In the genomic region with DNA sequence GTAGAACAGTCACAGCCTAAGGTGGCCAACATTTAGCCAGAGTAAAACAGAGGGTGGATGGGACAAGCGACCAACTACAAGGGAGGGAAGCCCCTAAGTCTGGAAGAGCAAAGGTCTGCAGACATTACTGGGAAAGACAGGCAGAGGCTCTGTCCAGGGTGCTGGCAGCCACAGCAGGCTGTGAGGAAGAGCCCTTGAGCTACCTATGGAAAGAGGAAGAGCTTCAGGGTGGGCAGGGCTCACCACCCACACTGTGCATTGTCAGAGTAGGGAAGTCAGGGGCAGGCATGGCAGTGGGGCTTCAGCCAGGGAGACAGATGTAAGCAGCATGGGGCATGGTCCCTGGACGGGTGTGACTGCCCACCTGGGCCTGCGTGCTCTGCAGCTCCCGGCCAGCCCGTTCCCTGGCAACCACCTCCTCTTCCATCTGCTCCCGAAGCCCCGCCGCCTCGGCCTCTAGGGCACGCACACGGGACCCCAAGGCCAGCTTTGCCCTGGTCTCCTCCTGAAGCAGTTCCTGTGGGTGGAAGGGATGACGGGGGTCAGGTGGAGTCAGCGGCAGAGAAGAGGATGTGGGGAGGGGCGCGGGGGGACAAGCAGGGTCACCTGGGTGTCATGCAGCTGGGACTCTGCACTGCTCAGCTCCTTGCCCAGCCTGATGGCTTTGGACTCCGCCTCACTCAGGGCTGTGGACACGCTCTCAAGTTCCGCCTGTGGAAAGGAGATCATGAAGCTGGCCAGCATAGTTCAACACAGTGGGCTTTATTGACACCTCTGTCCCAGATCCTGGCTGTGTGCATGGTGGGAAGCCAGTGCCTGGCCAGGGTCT, we compare ENCODE assay signal across 13 mouse cellular contexts. TPM values are rescaled to one million over a fixed set of nuclear protein-coding genes. Genes with fewer than 3 reads are reported as not detected.
DNase-seq lines count a peak whose midpoint lies in the region; ATAC-seq and TF ChIP-seq lines count a peak whose summit lies in the region.
"Had no signal": no experiment of that assay in that cellular context is flagged by ENCODE, and none has a peak within 500 bp of the region (broad histone marks: within the 10 kb centered on the region; RNA-seq: fewer than 3 reads in every experiment).

No protein-coding gene starts in this region.

- H3K4me2 ChIP-seq in heart, postnatal 0 days (ENCODE audit: low read depth, low read length), result no peak overlapping the region
- H3K4me2 ChIP-seq: hindbrain, embryonic 15.5 days had no signal

- WGBS in heart, postnatal 0 days, result 42% methylated on average over 18 of the region's 18 CpGs

- ATAC-seq in heart, postnatal 0 days (ENCODE audit: insufficient read depth, low read depth), result peak; percentile 14; the same call in 1 of the 2 replicates
- ATAC-seq in hematopoietic stem cell, adult 5-6 weeks (replicated peaks in 1 of 2; ENCODE audit: insufficient read depth in 1 of 2, low FRiP score in 2 of 2, low TSS enrichment in 1 of 2, low read depth in 1 of 2, poor library complexity in 2 of 2, severe bottlenecking in 2 of 2), result peak; percentile 95 to 98
- ATAC-seq: CD4-positive, CD25-positive, alpha-beta regulatory T cell, adult 4 months had no signal

- DNase-seq in heart, postnatal 0 days (ENCODE audit: low spot score), result no peak
- DNase-seq in heart, postnatal 14 days, result no peak
- peak; percentile 61 for DNase-seq in ES-CJ7 (ENCODE audit: low read depth, low spot score)
- peak; percentile 68 to 75 for DNase-seq in cerebellum, adult 18-20 months
- no peak for DNase-seq in layer of hippocampus, postnatal 10 days (ENCODE audit: low spot score in 2 of 2)
- no peak for DNase-seq in natural killer cell, adult 2 months (ENCODE audit: low spot score in 2 of 2)
- no peak for DNase-seq in kidney, postnatal 25 days
- DNase-seq: lung, postnatal 4 days; retina, postnatal 1 day; thymus, postnatal 25 days had no signal

- H3K4me1 ChIP-seq in heart, postnatal 0 days (ENCODE audit: control insufficient read depth, insufficient read depth), result no peaks in the 10 kb centered on the region
- H3K4me1 ChIP-seq: hindbrain, embryonic 15.5 days had no signal

- no peak overlapping the region for H3K9ac ChIP-seq in heart, postnatal 0 days (replicated peaks; ENCODE audit: low read depth, low read length)
- H3K9ac ChIP-seq: hindbrain, embryonic 15.5 days had no signal

- H3K27ac ChIP-seq in heart, postnatal 0 days (ENCODE audit: low read depth), result no peak overlapping the region
- H3K27ac ChIP-seq: hindbrain, embryonic 15.5 days had no signal

- intact Hi-C loops in heart, postnatal 14 days (cut with DNase I), result no loop called here

- H3K27me3 ChIP-seq in heart, postnatal 0 days (ENCODE audit: control insufficient read depth, insufficient read depth, low read length), result no peaks in the 10 kb centered on the region
- H3K27me3 ChIP-seq: hindbrain, embryonic 15.5 days had no signal

- H3K36me3 ChIP-seq in heart, postnatal 0 days (replicated peaks; ENCODE audit: control insufficient read depth, insufficient read depth, low read length), result no peaks in the 10 kb centered on the region
- H3K36me3 ChIP-seq: hindbrain, embryonic 15.5 days had no signal

- no peak for TF ChIP-seq CTCF in heart, postnatal 0 days (IDR thresholded peaks at IDR 0.05; ENCODE audit: low read depth)

- no peak overlapping the region for H3K4me3 ChIP-seq in heart, postnatal 0 days (ENCODE audit: low read depth, low read length)
- H3K4me3 ChIP-seq: hindbrain, embryonic 15.5 days had no signal

- no peak for TF ChIP-seq EP300 in heart, postnatal 0 days (IDR thresholded peaks at IDR 0.05; ENCODE audit: low read depth)

- H3K9me3 ChIP-seq in heart, postnatal 0 days (replicated peaks; ENCODE audit: control insufficient read depth, low read length), result no peaks in the 10 kb centered on the region
- H3K9me3 ChIP-seq: hindbrain, embryonic 15.5 days had no signal

RNA-seq across cellular contexts. Expression of a gene that starts 33.5 kb away (rescaled TPM):
- not detected in 2 replicates for total RNA-seq in heart, postnatal 0 days (2014; rRNA removed; ENCODE audit: low replicate concordance)
- polyA plus RNA-seq in heart, postnatal 0 days (2015; fragmentation: Nextera tagmentation; extraction: Ambion mirVana), result not detected in 2 replicates
- total RNA-seq in heart, postnatal 14 days (2021), result 1 to 10 TPM; 1.3 to 1.5 TPM
- total RNA-seq in hematopoietic stem cell, adult 5-6 weeks (2017), result 0.50 TPM in 1 of 2 replicates, not detected in the other
- 100 to 1,000 TPM in 1 of 2 experiments, 10 to 100 TPM in 1; 93.0 to 106 TPM for total RNA-seq in layer of hippocampus, postnatal 10 days (2021)

RNA-seq across cellular contexts. Expression of a gene that starts 46.7 kb away (rescaled TPM):
- total RNA-seq in heart, postnatal 0 days (2014; rRNA removed; ENCODE audit: low replicate concordance), result 2.9 TPM in 2 replicates
- 0.89 and 1.4 TPM in 2 replicates for polyA plus RNA-seq in heart, postnatal 0 days (2015; fragmentation: Nextera tagmentation; extraction: Ambion mirVana)
- total RNA-seq in heart, postnatal 14 days (2021), result 10 to 100 TPM; 55.0 to 72.4 TPM
- total RNA-seq in hematopoietic stem cell, adult 5-6 weeks (2017), result 0.10 and 0.38 TPM in 2 replicates
- 10 to 100 TPM; 17.6 to 17.9 TPM for total RNA-seq in layer of hippocampus, postnatal 10 days (2021)
- polyA plus RNA-seq: CD4-positive, CD25-positive, alpha-beta regulatory T cell, adult 4 months had no signal

RNA-seq across cellular contexts. Expression of a gene that starts 51.7 kb away (rescaled TPM):
- total RNA-seq in heart, postnatal 0 days (2014; rRNA removed; ENCODE audit: low replicate concordance), result 1.2 TPM in 1 of 2 replicates, not detected in the other
- polyA plus RNA-seq in heart, postnatal 0 days (2015; fragmentation: Nextera tagmentation; extraction: Ambion mirVana), result 0.65 and 0.81 TPM in 2 replicates
- total RNA-seq in heart, postnatal 14 days (2021), result under 1 TPM; 0.46 to 0.60 TPM
- total RNA-seq in hematopoietic stem cell, adult 5-6 weeks (2017), result 55.1 and 74.2 TPM in 2 replicates
- under 1 TPM in 1 of 2 experiments, not detected in 1; 0.98 TPM for total RNA-seq in layer of hippocampus, postnatal 10 days (2021)

Comparison
In these comparisons a context has a peak if more than half of its experiments do, and no peak if none do; other contexts are left out.
1. DNase-seq: peak in ES-CJ7 (single experiment) and cerebellum, adult 18-20 months (2 of 2); none in heart, postnatal 0 days (single experiment), heart, postnatal 14 days (0 of 2), layer of hippocampus, postnatal 10 days (0 of 2), natural killer cell, adult 2 months (0 of 2) and kidney, postnatal 25 days (0 of 2).
2. RNA of a gene that starts 33.5 kb away (total RNA-seq): 93.0 to 106 TPM in layer of hippocampus, postnatal 10 days; 1.3 to 1.5 TPM in heart, postnatal 14 days, not detected in heart, postnatal 0 days and 0.50 TPM in hematopoietic stem cell, adult 5-6 weeks; every median in the first group is over 10 times any median in the second.
3. RNA of a gene that starts 51.7 kb away (total RNA-seq): 55.1 to 74.2 TPM in hematopoietic stem cell, adult 5-6 weeks; 0.98 TPM in layer of hippocampus, postnatal 10 days, 0.46 to 0.60 TPM in heart, postnatal 14 days and 1.2 TPM in heart, postnatal 0 days; every median in the first group is over 10 times any median in the second.